Mouse (Mus musculus): ENCODE measurements around the gene Mdm2. TPM values are rescaled to one million over a fixed set of nuclear protein-coding genes. Genes with fewer than 3 reads are reported as not detected.

The Mdm2 gene
- polyA plus RNA-seq, 1 experiment: 61.6 TPM

- Histone ChIP-seq H3K4me1 (ENCODE audit: control insufficient read depth, insufficient read depth, low read length) (no peaks in the 10 kb centered on the region), H3K27ac (ENCODE audit: insufficient read depth, low read length) (no peak overlapping the region)
- TF ChIP-seq POLR2A (IDR thresholded peaks at IDR 0.05; ENCODE audit: extremely low read depth, insufficient read depth, low read length) (no peak), CTCF (IDR thresholded peaks at IDR 0.05; ENCODE audit: extremely low read depth, insufficient read depth, low read length) (no peak)
Observed at GRCm38 (mm10) chr10:117666947-117667630, 43.5 kb downstream of the Mdm2 start.

GRCm38 (mm10) chr10:117666361-117666760, 44.2 kb downstream of the Mdm2 start:
- Histone ChIP-seq H3K4me1 (ENCODE audit: control insufficient read depth, insufficient read depth, low read length) (no peaks in the 10 kb centered on the region), H3K27ac (ENCODE audit: insufficient read depth, low read length) (no peak overlapping the region), H3K4me3 (ENCODE audit: insufficient read depth, low read length) (no peak overlapping the region)
- TF ChIP-seq POLR2A (IDR thresholded peaks at IDR 0.05; ENCODE audit: extremely low read depth, insufficient read depth, low read length) (no peak), CTCF (IDR thresholded peaks at IDR 0.05; ENCODE audit: extremely low read depth, insufficient read depth, low read length) (no peak)

More at GRCm38 (mm10) chr10:117666947-117667630, 43.5 kb downstream of the Mdm2 start:
- no peak overlapping the region for H3K4me3 ChIP-seq (ENCODE audit: insufficient read depth, low read length)

DNA sequence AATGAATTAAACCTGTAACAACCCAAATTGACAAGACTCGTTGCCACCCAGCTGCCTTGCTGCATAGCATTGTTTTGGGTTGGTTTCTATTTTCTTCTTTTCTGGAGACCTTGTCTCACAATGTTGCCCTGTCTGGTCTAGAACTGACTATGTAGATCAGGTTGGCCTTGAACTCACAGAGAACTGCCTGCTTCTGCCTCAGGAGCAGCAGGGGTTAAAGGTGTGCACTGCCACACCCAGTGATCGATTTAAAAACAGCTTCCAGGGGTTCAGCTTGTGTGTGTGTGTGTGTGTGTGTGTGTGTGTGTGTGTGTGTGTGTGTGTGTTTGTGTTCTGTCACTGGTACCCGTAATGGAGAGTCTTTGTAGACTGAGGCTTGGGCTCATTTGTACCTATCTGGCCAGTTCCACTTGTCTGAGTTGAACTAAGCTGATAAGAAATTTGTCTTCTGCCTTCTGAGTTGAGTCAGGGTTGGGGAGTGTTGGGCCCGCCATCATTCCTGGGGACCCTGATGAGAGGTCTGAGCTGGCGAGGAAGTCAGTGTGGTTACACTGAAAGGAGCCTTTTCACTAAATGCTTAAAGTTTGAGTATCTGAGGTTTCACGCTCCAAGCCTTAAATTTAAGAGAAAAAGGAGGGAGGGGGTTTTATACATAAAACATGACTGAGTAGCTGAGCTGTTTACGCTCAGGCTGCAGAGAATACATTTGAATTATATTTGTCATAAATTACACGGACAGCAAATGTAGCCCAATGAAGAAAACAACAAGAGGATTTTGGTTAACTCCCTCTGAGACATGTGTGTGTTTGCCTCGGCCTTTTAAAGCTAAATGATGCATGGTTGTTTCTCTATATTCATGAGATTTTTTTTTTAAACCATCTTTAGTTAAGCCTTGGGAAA, 44.9 kb downstream of the Mdm2 start:
- no peak for TF ChIP-seq CTCF (IDR thresholded peaks at IDR 0.05; ENCODE audit: extremely low read depth, insufficient read depth, low read length)
- TF ChIP-seq POLR2A (IDR thresholded peaks at IDR 0.05; ENCODE audit: extremely low read depth, insufficient read depth, low read length): no peak
- Histone ChIP-seq H3K4me3 (ENCODE audit: insufficient read depth, low read length) (no peak overlapping the region), H3K27ac (ENCODE audit: insufficient read depth, low read length) (no peak overlapping the region), H3K4me1 (ENCODE audit: control insufficient read depth, insufficient read depth, low read length) (no peaks in the 10 kb centered on the region)

DNA sequence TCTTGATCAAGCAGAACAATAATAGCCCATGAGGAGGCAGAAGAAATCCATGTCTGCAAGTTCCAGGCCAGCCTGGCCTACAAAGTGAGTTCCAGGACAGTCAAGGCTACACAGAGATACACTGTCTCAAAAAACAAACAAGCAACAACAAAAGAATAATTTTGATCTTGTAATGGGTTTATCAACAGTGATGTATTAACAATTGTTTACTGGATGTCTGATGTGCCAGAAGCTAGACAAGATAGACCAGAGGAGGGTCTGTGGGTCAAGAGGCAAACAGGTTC, 45.7 kb downstream of the Mdm2 start:
- H3K4me3 ChIP-seq (ENCODE audit: insufficient read depth, low read length): no peak overlapping the region
- no peaks in the 10 kb centered on the region for H3K4me1 ChIP-seq (ENCODE audit: control insufficient read depth, insufficient read depth, low read length)
- TF ChIP-seq POLR2A (IDR thresholded peaks at IDR 0.05; ENCODE audit: extremely low read depth, insufficient read depth, low read length): no peak
- TF ChIP-seq CTCF (IDR thresholded peaks at IDR 0.05; ENCODE audit: extremely low read depth, insufficient read depth, low read length): no peak

GRCm38 (mm10) chr10:117664208-117664925, 46.2 kb downstream of the Mdm2 start:
- Histone ChIP-seq H3K4me1 (ENCODE audit: control insufficient read depth, insufficient read depth, low read length) (no peaks in the 10 kb centered on the region), H3K4me3 (ENCODE audit: insufficient read depth, low read length) (no peak overlapping the region), H3K27ac (ENCODE audit: insufficient read depth, low read length) (no peak overlapping the region)
- TF ChIP-seq CTCF (IDR thresholded peaks at IDR 0.05; ENCODE audit: extremely low read depth, insufficient read depth, low read length) (no peak), POLR2A (IDR thresholded peaks at IDR 0.05; ENCODE audit: extremely low read depth, insufficient read depth, low read length) (no peak)

More for the DNA sequence above, 45.7 kb downstream of the Mdm2 start:
- H3K27ac ChIP-seq (ENCODE audit: insufficient read depth, low read length): no peak overlapping the region

- TF ChIP-seq POLR2A (IDR thresholded peaks at IDR 0.05; ENCODE audit: extremely low read depth, insufficient read depth, low read length): no peak
- no peak for TF ChIP-seq CTCF (IDR thresholded peaks at IDR 0.05; ENCODE audit: extremely low read depth, insufficient read depth, low read length)
- Histone ChIP-seq H3K4me1 (ENCODE audit: control insufficient read depth, insufficient read depth, low read length) (no peaks in the 10 kb centered on the region), H3K4me3 (ENCODE audit: insufficient read depth, low read length) (no peak overlapping the region), H3K27ac (ENCODE audit: insufficient read depth, low read length) (no peak overlapping the region)
Observed at GRCm38 (mm10) chr10:117663865-117664200, 46.7 kb downstream of the Mdm2 start.

DNA sequence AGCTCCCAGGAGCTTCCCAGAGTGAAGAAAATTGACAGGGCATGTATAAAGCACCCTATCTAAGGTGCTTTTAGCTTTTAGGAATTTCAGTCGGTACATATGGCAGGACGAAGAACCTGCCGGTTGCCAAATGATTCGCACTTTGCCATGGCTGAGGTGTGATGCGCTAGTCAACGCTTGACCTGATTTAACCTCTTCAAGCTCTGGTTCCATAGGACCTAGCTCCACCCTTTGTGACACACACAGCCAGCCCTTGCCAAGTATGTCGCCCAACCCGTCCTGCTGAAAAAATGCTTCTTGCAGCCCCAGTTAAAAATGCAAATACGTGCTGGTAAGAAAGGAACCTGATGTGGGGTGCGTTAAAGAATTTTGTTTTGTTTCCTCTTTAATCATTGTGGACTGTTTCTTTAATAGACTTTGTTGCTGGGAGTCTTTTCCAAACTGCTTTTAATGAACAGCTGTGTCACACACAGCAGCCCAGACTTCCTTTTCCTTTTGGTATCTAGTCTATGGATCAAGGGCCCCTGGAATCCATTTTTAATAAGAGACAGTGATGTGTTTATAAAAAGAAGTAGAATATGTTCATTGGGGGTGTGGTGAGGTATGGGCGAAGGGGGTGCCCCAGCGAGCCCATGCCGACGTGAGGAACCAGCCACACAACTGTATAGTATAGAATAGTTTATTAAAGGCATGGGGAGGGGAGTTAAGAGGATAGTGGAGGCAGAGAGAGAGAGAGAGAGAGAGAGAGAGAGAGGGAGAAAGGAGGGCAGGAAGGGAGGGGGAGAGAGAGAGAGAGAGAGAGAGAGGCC, 47.3 kb downstream of the Mdm2 start:
- H3K4me1 ChIP-seq (ENCODE audit: control insufficient read depth, insufficient read depth, low read length): no peaks in the 10 kb centered on the region
- H3K4me3 ChIP-seq (ENCODE audit: insufficient read depth, low read length): no peak overlapping the region
- H3K27ac ChIP-seq (ENCODE audit: insufficient read depth, low read length): no peak overlapping the region
- TF ChIP-seq CTCF (IDR thresholded peaks at IDR 0.05; ENCODE audit: extremely low read depth, insufficient read depth, low read length) (no peak), POLR2A (IDR thresholded peaks at IDR 0.05; ENCODE audit: extremely low read depth, insufficient read depth, low read length) (no peak)

GRCm38 (mm10) chr10:117662316-117663055, 48.1 kb downstream of the Mdm2 start:
- no peaks in the 10 kb centered on the region for H3K4me1 ChIP-seq (ENCODE audit: control insufficient read depth, insufficient read depth, low read length)
- H3K27ac ChIP-seq (ENCODE audit: insufficient read depth, low read length): no peak overlapping the region
- no peak overlapping the region for H3K4me3 ChIP-seq (ENCODE audit: insufficient read depth, low read length)
- TF ChIP-seq CTCF (IDR thresholded peaks at IDR 0.05; ENCODE audit: extremely low read depth, insufficient read depth, low read length) (no peak), POLR2A (IDR thresholded peaks at IDR 0.05; ENCODE audit: extremely low read depth, insufficient read depth, low read length) (no peak)
